Mouse (Mus musculus): ENCODE data around the gene Tef. TPM values are rescaled to one million over a fixed set of nuclear protein-coding genes. Genes with fewer than 3 reads are reported as not detected.
A peak's percentile ranks its signal among the peaks of the same experiment; 100 is the strongest.

Gene Tef
- total RNA-seq (2015; ENCODE audit: low replicate concordance): 0.38 and 2.3 TPM in 2 replicates
- total RNA-seq (2017; ENCODE audit: low replicate concordance): 0.98 and 2.0 TPM in 2 replicates

DNA sequence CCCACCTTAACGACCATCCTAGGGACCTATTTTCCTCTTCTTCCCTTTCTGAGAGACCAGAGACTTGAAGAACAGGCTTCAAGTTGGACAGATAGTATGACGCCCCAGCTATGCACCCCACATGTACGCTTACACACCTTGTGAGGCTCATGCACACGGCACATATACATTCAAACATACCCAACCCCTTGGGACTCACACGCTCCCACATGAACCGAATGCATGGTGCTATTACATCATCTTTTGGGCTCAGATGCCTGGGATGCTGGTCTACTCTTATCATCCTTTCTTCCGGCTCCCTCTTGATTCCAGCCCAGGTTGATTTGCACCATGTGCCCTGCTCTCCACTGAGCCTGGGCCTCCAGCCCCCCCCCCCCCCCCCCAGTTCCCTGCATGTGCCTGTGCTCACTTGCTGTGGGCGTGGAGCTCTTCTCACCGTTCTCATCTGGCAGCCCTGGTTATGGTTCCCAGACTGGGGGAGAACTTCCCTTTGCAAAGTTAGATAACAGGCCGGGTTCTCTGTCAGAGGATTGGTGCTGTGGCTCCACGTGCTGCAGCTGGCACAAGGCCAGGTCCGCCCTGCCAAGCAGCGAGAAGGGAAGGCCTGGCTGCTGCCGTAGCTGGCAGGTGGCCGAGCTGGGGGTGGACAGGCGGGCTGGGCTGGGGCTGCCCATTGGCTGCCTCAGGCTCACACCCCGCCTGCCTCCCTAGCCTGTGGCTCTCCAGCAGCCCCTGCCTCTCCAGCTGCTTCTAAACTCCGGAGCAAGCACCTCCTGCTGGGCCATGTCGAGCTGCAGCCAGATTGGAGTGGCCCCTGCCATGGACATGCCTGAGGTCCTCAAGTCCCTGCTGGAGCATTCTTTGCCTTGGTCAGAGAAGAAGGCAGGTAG lies at the start of gene Tef:
TSS of gene Tef (plus strand) at position 421 of the 890 bp plus-strand sequence.
- peak; percentile 94 for ATAC-seq (replicated peaks; ENCODE audit: low FRiP score, poor library complexity, severe bottlenecking)

DNA sequence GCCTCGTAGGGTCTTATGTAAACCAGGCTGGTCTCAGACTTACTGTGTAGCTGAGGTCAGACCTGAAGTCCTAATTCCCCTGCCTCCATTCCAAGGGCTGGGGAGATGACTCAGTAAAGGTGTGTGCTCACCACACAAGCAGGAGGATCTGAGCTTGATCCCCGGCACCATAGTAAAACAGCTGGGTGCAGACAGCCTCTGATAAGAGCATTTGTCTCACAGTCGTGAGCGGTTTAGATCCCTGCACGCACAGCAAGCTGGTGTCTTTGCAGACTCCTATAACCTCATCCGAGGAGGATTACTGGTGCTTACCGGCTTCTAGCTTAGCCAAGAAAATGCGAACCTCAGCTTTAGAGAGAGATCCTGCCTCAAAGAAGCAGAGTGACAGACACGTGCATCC lies 48.6 kb upstream of the Tef start:
- no peak for ATAC-seq (replicated peaks; ENCODE audit: low FRiP score, poor library complexity, severe bottlenecking)

DNA sequence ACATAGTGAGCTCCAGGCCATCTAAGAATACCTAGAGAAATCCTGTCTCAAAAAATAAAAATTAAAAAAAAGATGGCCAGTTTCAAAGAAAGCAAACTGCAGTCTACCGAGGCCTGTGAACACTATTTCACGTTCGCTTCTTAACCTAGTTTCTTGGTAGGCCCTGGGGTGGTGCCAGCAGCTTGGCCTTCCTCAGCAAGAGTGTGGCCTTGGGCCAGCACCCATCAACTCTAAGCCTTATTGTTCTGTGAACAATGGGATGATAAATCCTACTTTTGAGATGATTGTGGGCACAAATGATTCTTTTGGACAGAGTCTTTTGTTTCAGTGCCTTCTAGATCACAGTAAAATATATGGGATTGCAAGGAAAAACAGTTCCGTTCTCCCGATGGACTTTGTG lies 43.5 kb upstream of the Tef start:
- no peak for ATAC-seq (replicated peaks; ENCODE audit: low FRiP score, poor library complexity, severe bottlenecking)

DNA sequence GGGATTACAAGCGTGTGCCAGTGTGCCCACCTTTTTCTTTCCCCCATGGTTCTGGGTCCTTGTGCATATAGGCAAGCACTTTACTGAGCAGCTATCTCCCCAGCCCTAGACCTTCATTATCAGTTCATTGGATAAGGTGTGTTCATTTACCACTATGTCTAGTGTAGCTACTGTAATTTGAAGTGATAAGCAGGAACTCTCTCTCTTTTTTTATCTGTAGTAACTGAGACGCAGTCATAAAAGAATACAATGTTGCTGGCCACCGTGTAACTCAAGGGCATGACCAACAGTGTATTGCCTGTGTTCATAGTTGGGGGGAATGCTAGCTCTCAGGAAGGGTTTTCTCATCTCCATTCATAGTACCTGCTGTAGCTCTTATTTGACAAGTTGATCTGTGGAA lies 42.7 kb upstream of the Tef start:
- no peak for ATAC-seq (replicated peaks; ENCODE audit: low FRiP score, poor library complexity, severe bottlenecking)

DNA sequence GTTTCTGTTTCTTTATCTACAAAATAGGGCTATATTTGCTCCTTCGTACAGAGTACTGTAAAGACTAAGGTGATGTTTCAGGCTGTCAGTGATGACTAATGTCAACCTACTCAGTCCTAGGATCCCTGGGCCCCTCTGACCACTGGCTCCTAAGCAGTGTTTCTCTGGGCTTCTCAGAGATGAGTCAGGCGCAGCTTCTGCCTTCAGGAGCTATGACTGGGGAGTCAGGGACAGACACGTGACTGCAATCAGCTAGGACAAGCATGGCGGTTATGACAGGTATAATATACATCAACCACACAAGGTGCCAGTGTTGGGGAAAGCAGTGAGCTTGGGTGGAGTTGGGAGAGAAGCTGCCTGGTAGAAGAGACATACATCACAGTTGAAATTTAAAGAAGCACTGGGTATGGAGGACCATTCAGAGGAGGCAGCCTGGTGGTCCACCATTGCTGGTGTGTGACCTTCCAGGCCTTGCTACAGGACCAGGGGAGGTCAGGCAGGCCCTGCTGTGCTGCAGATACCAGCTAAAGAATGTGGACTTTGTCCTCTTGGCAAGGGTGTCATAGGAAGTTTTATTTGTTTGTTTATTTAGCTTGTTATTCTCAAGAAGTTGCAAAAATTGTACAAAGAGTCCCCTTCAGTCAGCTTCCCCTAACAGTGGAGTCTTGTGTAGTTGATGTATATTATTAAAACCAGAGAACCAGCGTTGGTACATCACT lies 41.7 kb upstream of the Tef start:
- ATAC-seq (replicated peaks; ENCODE audit: low FRiP score, poor library complexity, severe bottlenecking): no peak

DNA sequence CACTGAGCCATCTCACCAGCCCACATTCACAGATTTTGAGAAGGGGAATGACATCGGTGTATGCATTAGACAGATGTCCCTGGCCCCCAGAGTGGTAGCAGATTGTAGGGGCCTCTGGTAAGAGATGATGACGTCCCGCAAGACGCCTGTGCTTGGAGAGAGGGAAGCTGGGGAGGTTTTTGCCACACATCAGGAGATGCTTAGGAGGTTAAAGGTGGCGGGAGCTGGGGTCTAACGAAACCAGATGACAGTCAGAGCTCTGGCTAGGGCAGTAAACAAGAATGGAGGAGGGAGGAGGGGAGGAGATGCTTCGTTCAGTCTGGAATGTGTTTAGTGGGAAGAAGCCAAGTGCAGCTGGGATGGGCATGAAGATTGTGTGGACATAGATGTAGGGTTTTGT lies 40.8 kb upstream of the Tef start:
- ATAC-seq (replicated peaks; ENCODE audit: low FRiP score, poor library complexity, severe bottlenecking): no peak

DNA sequence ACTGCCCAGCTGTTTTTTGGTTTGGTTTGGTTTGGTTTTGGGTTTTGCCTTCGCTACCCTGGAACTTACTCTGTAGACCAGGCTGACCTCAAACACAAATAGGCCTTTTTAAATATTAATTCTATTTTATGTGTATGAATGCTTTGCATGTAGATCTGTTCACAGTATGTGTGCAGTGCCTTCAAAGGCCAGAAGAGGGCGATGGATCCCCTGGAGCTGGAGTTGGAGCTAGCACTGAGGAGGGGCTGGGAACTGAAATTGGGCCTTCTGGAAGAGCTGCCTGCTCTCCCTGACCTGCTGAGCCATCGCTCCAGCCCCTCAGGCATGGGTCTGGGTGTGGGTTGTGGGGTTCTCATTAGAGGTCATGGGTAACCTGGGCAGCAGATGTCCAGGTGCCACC lies 40.3 kb upstream of the Tef start:
- ATAC-seq (replicated peaks; ENCODE audit: low FRiP score, poor library complexity, severe bottlenecking): no peak

DNA sequence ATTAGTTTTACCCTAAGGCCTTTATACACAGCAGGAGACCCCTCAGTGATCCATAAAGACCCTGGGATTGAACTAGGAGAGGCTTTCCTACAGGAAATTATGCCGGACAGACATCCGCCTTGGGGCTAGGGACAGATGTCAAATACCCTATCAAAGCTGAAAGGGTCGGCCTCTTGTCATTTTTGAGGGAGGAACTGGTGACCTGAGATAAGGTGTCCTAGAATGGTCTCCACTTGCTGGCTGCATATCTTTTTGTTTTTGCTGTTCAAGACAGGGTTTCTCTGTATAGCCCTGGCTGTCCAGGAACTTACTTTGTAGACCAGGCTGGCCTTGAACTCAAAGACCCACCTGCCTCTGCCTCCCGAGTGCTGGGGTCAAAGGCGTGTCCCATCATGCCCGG lies 37.6 kb upstream of the Tef start:
- no peak for ATAC-seq (replicated peaks; ENCODE audit: low FRiP score, poor library complexity, severe bottlenecking)

DNA sequence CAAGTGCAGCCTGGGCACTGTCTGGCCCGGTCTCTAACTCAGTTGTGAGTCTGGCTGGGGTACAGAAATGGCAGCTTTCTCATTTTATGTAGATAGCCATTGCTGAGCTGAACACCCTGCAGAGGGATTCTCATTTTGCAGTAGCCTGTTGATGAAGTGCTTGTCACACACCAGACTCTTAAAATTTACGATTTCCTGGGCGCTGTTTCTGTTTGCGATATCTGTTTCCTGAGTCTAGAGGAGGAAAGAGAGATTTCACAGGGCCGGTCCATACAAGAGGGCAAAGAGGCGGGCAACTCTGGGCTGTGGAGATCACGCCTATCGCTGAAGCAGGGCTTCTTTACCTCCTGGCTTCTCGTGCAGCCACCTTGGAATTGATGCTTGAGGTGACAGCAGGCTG lies 36.6 kb upstream of the Tef start:
- no peak for ATAC-seq (replicated peaks; ENCODE audit: low FRiP score, poor library complexity, severe bottlenecking)

DNA sequence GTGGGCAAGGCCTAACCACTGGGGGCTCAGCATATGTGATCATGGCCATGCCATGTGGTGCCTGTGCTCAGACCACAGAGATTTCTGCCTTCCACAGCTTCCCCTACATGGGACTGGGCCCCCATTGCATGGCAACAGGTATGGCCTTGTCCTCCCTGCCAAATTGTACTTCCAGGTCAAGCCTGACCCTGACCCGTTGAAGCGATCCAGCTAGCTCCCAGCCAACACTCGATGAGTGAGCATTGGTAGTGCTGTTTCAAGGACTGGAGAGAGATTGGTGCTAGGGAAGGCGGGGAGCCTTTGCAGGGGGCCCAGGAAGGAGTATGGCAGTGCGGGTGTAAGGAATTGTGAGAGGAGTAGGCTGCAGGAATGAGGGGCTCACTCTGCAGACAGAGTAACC lies 35.8 kb upstream of the Tef start:
- ATAC-seq (replicated peaks; ENCODE audit: low FRiP score, poor library complexity, severe bottlenecking): 0 out of 2 replicates have a peak, but pooled peaks have one; percentile 13

DNA sequence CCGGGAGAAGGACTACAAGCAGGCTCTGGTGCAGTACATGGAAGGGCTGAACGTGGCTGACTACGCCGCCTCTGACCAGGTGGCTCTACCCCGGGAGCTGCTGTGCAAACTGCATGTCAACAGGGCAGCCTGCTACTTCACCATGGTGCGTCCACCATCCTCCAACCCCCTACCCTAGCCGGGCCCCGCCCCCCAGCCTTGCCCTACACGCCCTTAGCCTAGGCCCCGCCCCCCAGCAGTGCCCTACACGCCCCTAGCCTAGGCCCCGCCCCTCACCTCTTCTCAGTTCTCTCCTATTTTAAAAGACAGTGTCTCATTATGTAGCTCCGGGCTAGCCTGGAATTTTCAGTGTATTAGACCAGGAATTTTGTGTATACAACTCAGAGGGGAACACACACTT lies 33.2 kb upstream of the Tef start:
- ATAC-seq (replicated peaks; ENCODE audit: low FRiP score, poor library complexity, severe bottlenecking): no peak

DNA sequence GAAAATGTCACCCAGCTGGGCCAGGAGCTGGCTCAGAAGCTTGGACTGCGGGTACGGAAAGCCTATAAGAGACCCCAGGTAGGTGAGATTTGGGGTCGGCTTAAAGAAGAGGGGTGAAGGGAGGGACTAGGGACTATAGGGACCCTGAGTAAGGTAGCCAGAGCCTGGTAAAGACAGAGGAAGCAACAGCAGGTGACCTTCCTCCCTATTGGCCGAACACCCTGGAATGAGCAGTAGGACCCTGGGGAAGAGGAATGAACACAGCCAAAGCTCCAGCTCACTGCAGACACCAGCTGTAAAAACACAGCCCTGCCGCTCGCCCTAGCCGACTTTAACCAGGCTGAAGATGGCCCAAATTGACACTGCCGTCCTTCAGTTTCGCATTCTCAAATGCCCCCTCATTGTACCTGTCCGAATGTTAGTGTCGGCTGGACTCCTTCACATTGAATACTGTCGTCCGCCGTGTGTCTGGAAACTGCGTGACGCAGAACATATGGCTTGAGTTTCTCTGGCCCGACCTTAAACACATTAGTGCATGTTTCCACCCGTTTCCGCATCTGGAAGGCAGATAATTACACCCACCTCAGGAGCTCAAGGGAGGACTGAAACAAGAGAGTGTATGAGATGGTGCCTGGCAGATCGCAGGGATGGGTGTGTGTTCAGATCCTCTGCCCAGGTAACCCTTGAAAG lies 29.6 kb upstream of the Tef start:
- ATAC-seq (replicated peaks; ENCODE audit: low FRiP score, poor library complexity, severe bottlenecking): no peak

DNA sequence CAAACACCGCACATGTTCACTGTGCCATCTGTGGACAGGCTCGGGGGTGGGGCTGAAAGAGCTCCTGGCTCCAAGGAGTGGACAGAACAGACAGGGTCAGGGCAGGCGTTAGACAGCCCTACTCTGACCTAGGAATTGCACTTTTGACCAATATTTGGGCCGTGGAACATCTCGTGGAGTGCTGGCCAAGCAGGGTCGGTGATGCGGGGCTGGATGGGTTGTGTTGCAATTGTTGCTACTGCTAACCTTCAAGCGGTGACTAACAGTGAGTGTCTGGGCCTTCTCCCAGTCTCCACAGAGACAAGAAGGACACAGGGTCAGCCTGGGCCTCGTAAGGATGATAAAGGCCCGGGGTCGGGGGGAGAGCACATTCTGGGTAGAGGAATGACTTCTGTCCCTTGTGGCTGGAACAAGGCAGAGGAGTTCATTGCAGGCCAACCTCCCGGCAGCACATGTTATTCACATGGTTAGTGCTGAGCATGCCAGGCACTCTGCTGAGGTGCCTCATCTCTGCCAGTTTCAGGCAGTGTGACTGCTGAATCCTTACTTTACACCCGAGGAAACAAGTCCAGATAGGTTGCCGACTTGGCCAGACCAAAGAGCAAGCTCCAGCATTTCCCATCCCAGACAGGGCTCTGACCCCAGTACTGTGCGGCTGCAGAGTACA lies 27.6 kb upstream of the Tef start:
- no peak for ATAC-seq (replicated peaks; ENCODE audit: low FRiP score, poor library complexity, severe bottlenecking)

DNA sequence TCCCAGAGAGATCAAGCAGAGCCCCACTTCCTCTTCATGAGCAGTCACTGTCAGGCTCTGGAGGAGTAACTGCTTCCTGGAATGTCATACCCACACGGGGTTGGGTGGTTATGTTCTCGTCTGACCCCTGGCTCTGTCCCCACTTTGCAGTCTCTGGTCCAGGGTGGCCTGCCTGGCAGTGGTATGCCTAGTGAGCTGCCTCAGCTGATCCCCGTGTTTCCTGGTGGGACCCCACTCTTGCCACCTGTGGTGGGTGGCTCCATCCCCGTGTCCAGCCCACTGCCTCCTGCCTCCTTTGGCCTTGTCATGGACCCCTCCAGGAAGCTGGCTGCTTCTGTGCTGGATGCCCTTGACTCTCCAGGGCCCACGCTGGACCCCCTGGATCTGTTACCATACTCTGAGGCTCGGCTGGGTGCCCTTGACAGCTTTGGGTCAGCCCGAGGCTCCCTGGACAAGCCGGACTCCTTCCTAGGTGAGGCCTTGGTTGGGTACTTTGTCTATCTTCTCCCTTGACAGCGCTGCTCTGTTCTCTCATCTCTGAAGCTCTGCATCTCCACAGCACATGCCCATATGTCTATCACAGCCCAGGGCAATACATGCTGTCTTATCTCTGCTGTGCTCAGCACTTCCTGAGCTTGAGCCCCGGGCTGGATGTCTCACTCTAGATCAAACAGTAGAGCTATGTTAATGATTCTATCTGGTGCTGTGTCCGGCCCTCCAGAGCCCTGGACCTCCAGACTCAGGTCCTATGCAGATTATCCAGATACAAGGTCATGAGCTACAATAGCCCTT lies 25.4 kb upstream of the Tef start:
- ATAC-seq (replicated peaks; ENCODE audit: low FRiP score, poor library complexity, severe bottlenecking): no peak

DNA sequence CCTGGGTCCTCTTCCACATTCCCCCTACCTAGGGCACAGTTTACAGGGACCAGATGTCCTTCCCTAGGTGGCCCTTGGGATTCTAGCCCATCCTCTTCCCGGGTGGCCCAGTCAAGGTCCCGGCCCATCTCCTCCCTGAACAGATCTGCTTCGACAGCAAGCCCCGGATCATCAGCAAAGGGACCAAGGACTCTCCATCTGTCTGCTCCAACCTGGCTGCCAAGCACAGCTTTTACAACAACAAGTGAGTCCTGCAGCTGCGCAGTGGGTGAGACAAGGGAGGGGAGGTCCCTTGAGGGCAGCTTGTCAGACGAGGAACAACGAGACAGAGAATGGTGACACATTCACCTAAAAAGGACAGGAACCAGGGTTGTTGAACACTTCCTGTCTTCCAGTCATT lies 20.4 kb upstream of the Tef start:
- ATAC-seq (replicated peaks; ENCODE audit: low FRiP score, poor library complexity, severe bottlenecking): no peak

DNA sequence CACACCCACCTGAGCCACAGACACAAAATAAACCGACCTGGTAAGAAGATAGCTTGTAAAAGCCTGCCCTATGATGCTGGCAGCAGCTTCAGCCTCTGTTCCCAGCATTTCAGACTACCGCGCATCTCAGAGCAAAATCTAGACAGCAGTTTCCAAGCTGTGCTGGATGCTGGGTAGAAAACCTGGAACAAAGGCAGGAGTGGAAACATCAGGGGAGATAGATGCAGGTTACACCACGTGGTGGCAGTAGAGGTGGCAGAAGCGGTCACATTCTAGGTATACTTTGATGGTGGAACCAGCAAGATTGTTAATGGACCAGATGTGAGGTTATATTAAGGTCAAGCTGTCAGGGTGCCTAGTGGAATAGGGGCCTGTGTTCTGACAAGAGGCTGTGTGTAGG lies 17.5 kb upstream of the Tef start:
- no peak for ATAC-seq (replicated peaks; ENCODE audit: low FRiP score, poor library complexity, severe bottlenecking)

DNA sequence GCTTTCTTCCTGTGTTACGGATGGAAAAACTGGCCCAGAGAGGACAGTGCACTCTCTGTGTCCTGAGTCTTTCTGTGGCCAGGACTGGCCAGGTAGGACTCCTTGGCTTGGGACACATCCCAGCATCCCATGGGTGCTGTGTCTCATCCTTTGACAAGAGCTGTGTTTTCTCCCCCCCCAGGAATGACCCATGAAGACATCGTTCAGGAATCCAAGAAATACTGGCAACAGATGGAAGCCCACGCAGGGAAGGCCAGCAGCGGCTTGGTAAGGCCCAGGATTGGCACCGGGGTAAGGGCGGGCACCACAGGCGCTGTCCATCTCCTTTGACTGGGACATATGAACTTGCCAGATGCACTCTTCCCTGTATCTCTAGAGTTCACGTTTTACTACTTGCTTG lies 16.5 kb upstream of the Tef start:
- no peak for ATAC-seq (replicated peaks; ENCODE audit: low FRiP score, poor library complexity, severe bottlenecking)

DNA sequence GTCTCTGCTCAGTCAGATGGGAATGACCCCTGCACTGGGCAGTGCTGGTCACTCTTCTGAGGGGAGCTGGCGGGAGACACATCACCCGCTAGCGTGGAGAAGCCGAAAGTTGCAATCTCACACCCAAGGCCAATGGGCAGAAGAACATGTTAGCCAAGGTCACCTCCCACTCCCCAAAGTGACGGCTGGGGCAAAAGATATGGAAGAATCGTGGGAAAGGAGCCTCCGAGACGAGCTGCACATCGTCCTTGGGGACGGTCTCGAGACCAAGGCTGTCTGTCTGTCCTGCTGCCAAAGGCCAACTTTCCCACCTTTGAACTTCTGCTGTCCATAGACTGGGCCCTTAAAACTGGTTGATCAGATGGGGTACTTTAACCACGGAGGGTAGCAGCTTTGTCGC lies 14.7 kb upstream of the Tef start:
- ATAC-seq (replicated peaks; ENCODE audit: low FRiP score, poor library complexity, severe bottlenecking): no peak

DNA sequence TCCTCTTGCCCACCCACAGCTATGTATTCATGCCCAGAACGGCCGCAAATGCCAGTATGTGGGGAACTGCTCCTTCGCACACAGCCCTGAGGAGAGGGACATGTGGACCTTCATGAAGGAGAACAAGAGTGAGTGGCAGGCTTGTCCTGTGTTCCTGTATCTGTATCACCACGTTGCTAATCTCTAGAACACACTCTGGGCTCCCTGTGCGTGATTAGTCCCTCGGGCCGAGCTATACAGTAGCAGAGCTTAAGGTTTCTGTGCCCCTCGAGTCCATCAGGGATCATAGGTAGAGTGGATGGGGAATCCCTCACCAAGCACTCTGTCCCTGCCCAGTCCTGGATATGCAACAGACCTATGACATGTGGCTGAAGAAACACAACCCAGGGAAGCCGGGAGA lies 9.8 kb upstream of the Tef start:
- ATAC-seq (replicated peaks; ENCODE audit: low FRiP score, poor library complexity, severe bottlenecking): no peak

All from erythroblast, adult 5-6 weeks (primary cell).